Mouse (Mus musculus): ENCODE data around the gene Stub1.

- no peak for TF ChIP-seq MAX (IDR thresholded peaks at IDR 0.05; ENCODE audit: low read depth)
- TF ChIP-seq POLR2A (IDR thresholded peaks at IDR 0.05; ENCODE audit: insufficient read length, low read depth), result no peak
- no peak for TF ChIP-seq POLR2AphosphoS2 (IDR thresholded peaks at IDR 0.05; ENCODE audit: insufficient read length, low read depth)
- no peak for TF ChIP-seq E2F4 (IDR thresholded peaks at IDR 0.05; ENCODE audit: insufficient read depth)
- TF ChIP-seq CEBPB (IDR thresholded peaks at IDR 0.05; ENCODE audit: insufficient read depth, poor library complexity, severe bottlenecking), result no peak
- no peak for TF ChIP-seq USF1 (IDR thresholded peaks at IDR 0.05; ENCODE audit: low read depth)
- TF ChIP-seq MYOG (IDR thresholded peaks at IDR 0.05; ENCODE audit: control insufficient read depth in 1 of 3, insufficient read depth in 1 of 3, insufficient read length in 2 of 3, low read depth in 2 of 3), result no peak
Measured at GRCm38 (mm10) chr17:25794197-25794596, 39.0 kb downstream of the Stub1 start.
